Mouse (Mus musculus): ENCODE measurements around the gene Hmgcs2. TPM values are rescaled to one million over a fixed set of nuclear protein-coding genes. Genes with fewer than 3 reads are reported as not detected.

Gene Hmgcs2
- polyA plus RNA-seq, 1 experiment, result 4.4 TPM

DNA sequence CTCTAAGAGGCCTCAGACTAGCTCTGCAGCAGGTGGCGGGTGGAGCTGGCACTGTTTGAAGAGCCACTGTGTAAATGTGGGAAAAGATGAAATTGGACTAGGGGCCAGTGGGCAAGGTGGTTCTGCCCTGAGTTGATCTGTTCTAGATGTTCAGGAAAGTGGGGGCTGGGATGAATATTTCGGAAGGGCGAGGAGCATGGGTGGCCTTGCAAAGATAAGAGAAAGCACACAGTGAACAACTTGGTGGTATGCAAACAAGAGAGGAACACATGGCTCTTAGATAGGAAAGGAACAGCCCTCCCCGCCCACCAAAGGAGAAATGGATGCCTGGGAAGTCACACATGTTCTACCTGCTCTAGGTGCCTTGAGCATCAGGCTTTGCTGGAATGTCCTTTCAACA, 18.8 kb upstream of the Hmgcs2 start:
- TF ChIP-seq CTCF (IDR thresholded peaks at IDR 0.05; ENCODE audit: control insufficient read depth, insufficient read depth, low read length) (no peak), POLR2A (IDR thresholded peaks at IDR 0.05; ENCODE audit: borderline replicate concordance, control insufficient read depth, low read depth, low read length) (no peak)
- 66% methylated on average over 4 of the region's 4 CpGs for whole genome bisulfite sequencing
- H3K4me3 ChIP-seq (replicated peaks; ENCODE audit: control insufficient read depth, low read depth, low read length), result no peak overlapping the region
- no peak overlapping the region for H3K27ac ChIP-seq (ENCODE audit: control insufficient read depth, insufficient read depth, low read depth, low read length, poor library complexity)
- H3K4me1 ChIP-seq (ENCODE audit: control insufficient read depth, insufficient read depth, low read length), result no peaks in the 10 kb centered on the region

DNA sequence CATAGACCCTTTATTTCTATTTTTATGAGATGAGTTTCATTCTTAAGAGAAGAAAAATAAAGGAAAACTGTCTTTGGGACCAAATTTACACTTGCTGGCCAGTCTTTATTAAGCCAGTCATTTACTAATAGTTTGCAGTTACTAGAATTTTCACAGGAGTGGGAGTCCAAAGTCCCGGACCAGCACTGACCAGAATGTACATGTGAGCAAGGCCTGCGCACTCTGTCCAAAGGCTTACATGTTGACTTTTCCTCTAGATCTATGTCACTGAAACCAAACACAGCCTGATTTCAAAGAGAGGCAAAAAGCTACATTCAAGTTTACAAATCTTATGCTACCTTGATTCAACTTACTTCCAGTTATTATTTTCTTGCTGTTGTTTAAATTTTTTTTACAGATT, 18.1 kb upstream of the Hmgcs2 start:
- Histone ChIP-seq H3K4me3 (replicated peaks; ENCODE audit: control insufficient read depth, low read depth, low read length) (no peak overlapping the region), H3K4me1 (ENCODE audit: control insufficient read depth, insufficient read depth, low read length) (no peaks in the 10 kb centered on the region), H3K27ac (ENCODE audit: control insufficient read depth, insufficient read depth, low read depth, low read length, poor library complexity) (no peak overlapping the region)
- no peak for TF ChIP-seq POLR2A (IDR thresholded peaks at IDR 0.05; ENCODE audit: borderline replicate concordance, control insufficient read depth, low read depth, low read length)
- no peak for TF ChIP-seq CTCF (IDR thresholded peaks at IDR 0.05; ENCODE audit: control insufficient read depth, insufficient read depth, low read length)
- 88% methylated on average over 2 of the region's 2 CpGs for WGBS

DNA sequence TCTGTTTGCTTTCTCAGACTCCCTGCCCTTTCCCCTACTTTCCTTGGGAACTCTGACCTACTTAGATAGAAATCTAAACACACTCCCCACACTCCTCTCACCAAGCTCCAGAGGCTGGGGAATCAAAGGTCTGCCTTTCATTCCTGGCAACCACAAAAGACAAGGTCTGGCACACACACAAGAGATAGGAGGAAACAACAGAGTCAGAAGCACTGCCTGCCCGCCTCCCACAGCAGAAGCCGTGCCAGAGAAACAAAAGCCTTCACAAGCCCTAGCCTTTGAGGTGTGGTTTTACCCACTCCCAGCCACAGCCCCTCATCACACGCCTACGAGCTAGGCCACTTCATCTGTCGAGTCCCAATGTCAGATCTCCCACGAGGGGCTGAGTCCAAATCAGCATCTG, 13.0 kb upstream of the Hmgcs2 start:
- H3K4me1 ChIP-seq (ENCODE audit: control insufficient read depth, insufficient read depth, low read length), result no peaks in the 10 kb centered on the region
- H3K4me3 ChIP-seq (replicated peaks; ENCODE audit: control insufficient read depth, low read depth, low read length), result no peak overlapping the region
- H3K27ac ChIP-seq (ENCODE audit: control insufficient read depth, insufficient read depth, low read depth, low read length, poor library complexity), result no peak overlapping the region
- 18% methylated on average over 6 of the region's 6 CpGs for WGBS
- no peak for TF ChIP-seq POLR2A (IDR thresholded peaks at IDR 0.05; ENCODE audit: borderline replicate concordance, control insufficient read depth, low read depth, low read length)
- TF ChIP-seq CTCF (IDR thresholded peaks at IDR 0.05; ENCODE audit: control insufficient read depth, insufficient read depth, low read length), result no peak

DNA sequence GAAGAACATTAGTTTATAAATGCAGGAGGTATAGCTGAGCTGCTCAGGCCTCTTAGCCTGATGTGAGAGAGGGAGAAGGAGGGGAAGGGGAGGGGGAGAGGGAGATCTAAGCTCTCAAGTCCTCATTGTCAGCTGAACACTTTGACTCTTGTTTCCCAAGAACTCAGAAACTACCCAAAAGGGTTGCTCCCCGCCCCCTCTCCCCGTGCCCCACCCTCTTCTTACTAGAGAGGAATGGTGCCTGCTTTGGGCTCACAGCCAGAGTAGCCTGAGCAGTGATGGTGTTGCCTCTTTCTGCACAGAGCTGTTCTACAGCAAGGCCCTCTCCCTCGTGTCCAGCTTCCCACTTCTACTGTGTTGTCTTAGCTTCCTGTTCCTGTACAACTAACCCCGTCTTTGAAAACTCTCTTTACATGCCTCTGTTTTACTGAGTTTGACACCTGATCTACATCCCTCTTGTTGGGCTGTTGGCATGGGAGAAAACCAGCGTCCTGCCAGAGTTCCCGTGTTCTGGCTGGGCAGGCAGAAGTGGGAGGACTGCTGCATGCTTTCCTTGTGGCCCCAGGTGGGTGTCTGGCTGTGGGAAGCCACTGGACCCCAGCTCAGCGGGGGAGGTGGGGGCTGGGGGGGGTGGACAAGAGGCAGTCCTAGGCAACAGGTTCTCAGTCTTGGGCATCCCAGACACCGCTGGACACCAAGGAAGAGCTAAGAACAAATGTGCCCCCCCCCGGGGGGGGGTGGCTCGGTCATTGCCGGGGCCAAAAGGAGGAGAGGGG, 6.4 kb upstream of the Hmgcs2 start:
- Histone ChIP-seq H3K27ac (ENCODE audit: control insufficient read depth, insufficient read depth, low read depth, low read length, poor library complexity) (no peak overlapping the region), H3K4me1 (ENCODE audit: control insufficient read depth, insufficient read depth, low read length) (no peaks in the 10 kb centered on the region; the same call in 1 of the 2 replicates), H3K4me3 (replicated peaks; ENCODE audit: control insufficient read depth, low read depth, low read length) (no peak overlapping the region)
- TF ChIP-seq POLR2A (IDR thresholded peaks at IDR 0.05; ENCODE audit: borderline replicate concordance, control insufficient read depth, low read depth, low read length), result no peak
- TF ChIP-seq CTCF (IDR thresholded peaks at IDR 0.05; ENCODE audit: control insufficient read depth, insufficient read depth, low read length), result no peak
- 59% methylated on average over 11 of the region's 11 CpGs for WGBS

DNA sequence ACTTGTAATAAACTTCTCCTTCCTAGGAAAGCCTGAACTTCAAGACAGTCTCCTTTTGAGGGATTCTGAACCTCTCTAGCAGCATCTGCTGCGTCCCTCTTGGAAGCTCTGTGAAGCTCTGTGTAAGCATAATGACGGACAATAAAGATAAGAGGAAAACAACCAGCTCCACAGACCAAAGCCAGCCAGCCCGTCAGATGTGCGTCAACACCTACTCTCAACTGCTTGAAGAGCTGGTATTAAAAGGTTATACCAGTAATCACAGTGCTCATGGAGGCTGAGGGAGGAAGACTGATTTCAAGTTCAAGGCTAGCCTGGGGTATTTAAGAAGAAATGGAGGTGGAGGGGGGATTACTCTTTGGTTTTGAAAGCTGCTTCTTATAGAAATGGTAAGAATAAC, 553 bp upstream of the Hmgcs2 start:
- WGBS, result 68% methylated on average over 4 of the region's 4 CpGs
- Histone ChIP-seq H3K4me1 (ENCODE audit: control insufficient read depth, insufficient read depth, low read length) (no peaks in the 10 kb centered on the region; the same call in 1 of the 2 replicates), H3K27ac (ENCODE audit: control insufficient read depth, insufficient read depth, low read depth, low read length, poor library complexity) (no peak overlapping the region), H3K4me3 (replicated peaks; ENCODE audit: control insufficient read depth, low read depth, low read length) (no peak overlapping the region)
- TF ChIP-seq CTCF (IDR thresholded peaks at IDR 0.05; ENCODE audit: control insufficient read depth, insufficient read depth, low read length) (no peak), POLR2A (IDR thresholded peaks at IDR 0.05; ENCODE audit: borderline replicate concordance, control insufficient read depth, low read depth, low read length) (no peak)

DNA sequence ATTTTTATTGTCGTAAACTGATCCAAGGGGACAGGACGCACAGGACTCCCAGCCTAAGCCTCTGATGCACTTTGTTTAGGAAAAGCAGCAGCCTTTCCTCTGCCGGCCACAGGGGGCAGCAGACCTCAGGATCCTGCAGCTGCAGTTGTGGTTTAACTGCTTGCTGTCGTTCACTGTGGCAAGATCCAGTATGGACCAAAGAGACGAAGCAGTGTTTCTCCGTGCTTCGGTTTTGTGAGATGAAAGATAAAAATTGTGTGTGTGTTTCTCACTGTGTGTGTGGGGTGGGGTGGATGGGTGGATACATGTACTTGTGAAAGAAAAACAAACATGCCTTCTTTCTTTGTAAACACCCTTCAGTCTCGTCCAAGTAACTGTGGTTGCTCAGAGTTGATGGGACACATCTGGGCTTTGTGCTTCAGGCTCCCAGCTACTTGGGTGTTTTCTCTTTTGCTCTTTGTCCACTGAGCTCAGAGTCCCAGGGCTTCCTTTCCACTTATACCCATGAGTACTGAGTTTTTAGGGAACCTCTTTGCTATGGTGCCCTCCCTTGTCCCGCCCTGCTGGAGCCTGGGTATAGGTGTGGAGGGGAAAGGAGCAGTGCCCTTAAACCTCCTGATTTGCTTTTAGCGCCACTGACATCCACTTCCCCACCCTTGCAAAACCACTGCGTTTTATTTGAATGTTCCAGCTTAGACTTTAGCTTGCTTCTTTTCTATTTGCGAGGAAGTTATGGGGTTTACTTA, 871 bp downstream of the Hmgcs2 start:
- WGBS, result 14% methylated on average over 12 of the region's 12 CpGs
- Histone ChIP-seq H3K4me3 (replicated peaks; ENCODE audit: control insufficient read depth, low read depth, low read length) (no peak overlapping the region), H3K4me1 (ENCODE audit: control insufficient read depth, insufficient read depth, low read length) (no peaks in the 10 kb centered on the region; the same call in 1 of the 2 replicates), H3K27ac (ENCODE audit: control insufficient read depth, insufficient read depth, low read depth, low read length, poor library complexity) (no peak overlapping the region)
- TF ChIP-seq POLR2A (IDR thresholded peaks at IDR 0.05; ENCODE audit: borderline replicate concordance, control insufficient read depth, low read depth, low read length) (no peak), CTCF (IDR thresholded peaks at IDR 0.05; ENCODE audit: control insufficient read depth, insufficient read depth, low read length) (peak; percentile 91)

DNA sequence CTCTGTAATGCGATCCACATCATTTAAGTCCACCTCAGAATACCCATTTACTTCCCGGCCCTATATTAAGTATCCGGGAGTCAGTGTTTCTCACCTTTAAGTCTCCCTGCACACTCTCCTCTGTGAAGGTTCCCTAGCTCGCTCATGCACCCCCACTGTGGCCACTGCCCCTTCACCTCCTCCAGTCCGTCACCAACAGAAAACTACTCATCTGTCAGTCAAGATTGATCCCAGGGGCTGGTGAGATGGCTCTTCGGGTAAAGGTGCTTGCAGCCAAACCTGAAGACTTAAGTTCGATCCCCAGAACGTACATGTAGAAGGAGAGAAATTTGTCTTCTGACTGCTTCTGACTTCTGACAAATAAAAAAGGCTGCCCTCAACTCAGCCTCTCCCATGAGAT, 2.2 kb downstream of the Hmgcs2 start:
- Histone ChIP-seq H3K4me1 (ENCODE audit: control insufficient read depth, insufficient read depth, low read length) (no peaks in the 10 kb centered on the region; the same call in 1 of the 2 replicates), H3K4me3 (replicated peaks; ENCODE audit: control insufficient read depth, low read depth, low read length) (no peak overlapping the region), H3K27ac (ENCODE audit: control insufficient read depth, insufficient read depth, low read depth, low read length, poor library complexity) (no peak overlapping the region)
- WGBS, result 82% methylated on average over 8 of the region's 8 CpGs
- no peak for TF ChIP-seq CTCF (IDR thresholded peaks at IDR 0.05; ENCODE audit: control insufficient read depth, insufficient read depth, low read length)
- no peak for TF ChIP-seq POLR2A (IDR thresholded peaks at IDR 0.05; ENCODE audit: borderline replicate concordance, control insufficient read depth, low read depth, low read length)

DNA sequence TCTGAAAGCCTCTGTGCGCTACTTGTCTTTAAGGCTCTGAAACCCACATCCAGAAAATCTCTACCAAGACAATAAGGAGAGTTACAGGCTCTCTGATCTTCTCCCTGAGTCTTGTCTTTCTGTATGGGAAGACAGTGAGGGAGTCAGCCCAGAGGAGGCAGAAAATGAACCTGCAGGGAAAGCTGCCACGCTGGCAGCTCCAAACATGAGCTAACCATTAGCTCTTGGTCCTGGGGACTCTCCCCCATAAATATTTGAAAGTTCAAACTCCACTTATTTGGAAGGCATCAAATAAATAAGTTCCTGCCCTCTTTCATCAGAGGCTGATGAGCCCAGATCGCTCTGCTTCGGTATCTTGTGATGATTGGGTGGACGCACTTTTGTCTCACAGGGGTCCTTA, 3.0 kb downstream of the Hmgcs2 start:
- H3K4me3 ChIP-seq (replicated peaks; ENCODE audit: control insufficient read depth, low read depth, low read length), result no peak overlapping the region
- TF ChIP-seq POLR2A (IDR thresholded peaks at IDR 0.05; ENCODE audit: borderline replicate concordance, control insufficient read depth, low read depth, low read length) (no peak), CTCF (IDR thresholded peaks at IDR 0.05; ENCODE audit: control insufficient read depth, insufficient read depth, low read length) (no peak)

More for the DNA sequence above, 3.0 kb downstream of the Hmgcs2 start:
- Histone ChIP-seq H3K4me1 (ENCODE audit: control insufficient read depth, insufficient read depth, low read length) (no peaks in the 10 kb centered on the region; the same call in 1 of the 2 replicates), H3K27ac (ENCODE audit: control insufficient read depth, insufficient read depth, low read depth, low read length, poor library complexity) (no peak overlapping the region)
- 87% methylated on average over 5 of the region's 5 CpGs for WGBS

Data from bone marrow, adult 2 months (tissue).